Mouse (Mus musculus) lung, postnatal 0 days (tissue): ENCODE measurements at regions not wholly inside any gene's neighbourhood (a gene's known extent, or its start where the extent isn't known, plus 50 kb on each side); places are given as distances from the start of the nearest gene placed in this dataset.
A peak's percentile ranks its signal among the peaks of the same experiment; 100 is the strongest.

Experiments
- ATAC-seq: fragments of 200-750 bp; cut with Nextera tagmentation; 2 replicates; pipeline ENCODE4 v1.8.0; 2017; ENCODE audit warnings: moderate library complexity
- DNase-seq: peaks from one replicate; pipeline ENCODE4 v3.0.0-alpha.2; 2016; ENCODE audit warnings: low spot score
- H3K27ac ChIP-seq: fragments of 300-500 bp; sonication (generic); 2 replicates; pipeline ENCODE4 v1.5.1; 2014; ENCODE audit warnings: antibody characterized with exemption, mild to moderate bottlenecking, low read length, mixed read lengths
- H3K27me3 ChIP-seq: fragments of 300-500 bp; sonication (generic); replicated peaks from 2 replicates; pipeline ENCODE4 v1.6.1; 2014; ENCODE audit warnings: low read length, mixed read lengths; ENCODE audit not compliant: insufficient read depth
- H3K36me3 ChIP-seq: fragments of 300-500 bp; sonication (generic); 2 replicates; pipeline ENCODE4 v1.6.1; 2014; ENCODE audit warnings: low read length, mixed read lengths; ENCODE audit not compliant: insufficient read depth
- H3K4me1 ChIP-seq: fragments of 300-500 bp; sonication (generic); 2 replicates; pipeline ENCODE4 v1.6.1; 2014; ENCODE audit warnings: antibody characterized with exemption, low read depth, low read length, mixed read lengths; ENCODE audit not compliant: insufficient read depth
- H3K4me2 ChIP-seq: fragments of 300-500 bp; sonication (generic); replicated peaks from 2 replicates; pipeline ENCODE4 v1.6.1; 2014; ENCODE audit warnings: low read depth, mild to moderate bottlenecking, low read length, moderate library complexity, mixed read lengths
- H3K4me3 ChIP-seq: fragments of 300-500 bp; sonication (generic); 2 replicates; pipeline ENCODE4 v1.5.1; 2014; ENCODE audit warnings: low read depth, low read length
- H3K9ac ChIP-seq: fragments of 300-500 bp; sonication (generic); replicated peaks from 2 replicates; pipeline ENCODE4 v1.6.1; 2014; ENCODE audit warnings: low read depth, mild to moderate bottlenecking
- H3K9me3 ChIP-seq: fragments of 300-500 bp; sonication (generic); 2 replicates; pipeline ENCODE4 v1.6.1; 2016; ENCODE audit warnings: low read length, mixed read lengths
- CTCF ChIP-seq: IDR thresholded peaks from 2 replicates; pipeline ENCODE4 v1.5.1; 2016; ENCODE audit warnings: antibody characterized with exemption, mild to moderate bottlenecking
- EP300 ChIP-seq: IDR thresholded peaks from 2 replicates; pipeline ENCODE4 v1.6.1; 2016; ENCODE audit warnings: antibody characterized with exemption, mild to moderate bottlenecking, control low read depth
- WGBS: fragments of 180-500 bp; shearing (Covaris S2); extraction: QIAGEN DNeasy Blood & Tissue Kit; methylation state at CpG from one replicate; pipeline ENCODE4 v1.1.7; 2014; 5-methylcytosine and 5-hydroxymethylcytosine counted together

- H3K27ac ChIP-seq, result no peak overlapping the region
- no peaks in the 10 kb centered on the region for H3K4me1 ChIP-seq
- ATAC-seq, result no peak
- no peaks in the 10 kb centered on the region for H3K27me3 ChIP-seq
- no peak overlapping the region for H3K4me2 ChIP-seq
- no peak for DNase-seq
- WGBS, result 63% methylated on average over 3 of the region's 3 CpGs
- no peak overlapping the region for H3K9ac ChIP-seq
- H3K9me3 ChIP-seq, result no peaks in the 10 kb centered on the region
- no peak overlapping the region for H3K4me3 ChIP-seq
- TF ChIP-seq EP300 (no peak), CTCF (no peak)
- H3K36me3 ChIP-seq, result no peaks in the 10 kb centered on the region
These were observed 52.0 kb upstream of the Dynlrb2 start for GRCm38 (mm10) chr8:116452806-116453205.

- no peaks in the 10 kb centered on the region for H3K36me3 ChIP-seq
- 51% methylated on average over 3 of the region's 3 CpGs for WGBS
- H3K27ac ChIP-seq, result no peak overlapping the region
- no peaks in the 10 kb centered on the region for H3K9me3 ChIP-seq
- H3K4me3 ChIP-seq, result no peak overlapping the region
- no peaks in the 10 kb centered on the region for H3K27me3 ChIP-seq
- ATAC-seq, result no peak
- H3K4me2 ChIP-seq, result no peak overlapping the region
- no peak overlapping the region for H3K9ac ChIP-seq
- DNase-seq, result no peak
- TF ChIP-seq EP300, result no peak
- no peak for TF ChIP-seq CTCF
- H3K4me1 ChIP-seq, result no peaks in the 10 kb centered on the region
These were observed 53.4 kb upstream of the Dynlrb2 start for GRCm38 (mm10) chr8:116451397-116451796.

GRCm38 (mm10) chr8:116447452-116447851, 57.3 kb upstream of the Dynlrb2 start:
- Histone ChIP-seq H3K9me3 (no peaks in the 10 kb centered on the region), H3K4me3 (no peak overlapping the region), H3K27ac (no peak overlapping the region), H3K4me2 (no peak overlapping the region), H3K4me1 (no peaks in the 10 kb centered on the region), H3K36me3 (no peaks in the 10 kb centered on the region), H3K9ac (no peak overlapping the region), H3K27me3 (no peaks in the 10 kb centered on the region)
- no peak for ATAC-seq
- no peak for TF ChIP-seq CTCF
- no peak for TF ChIP-seq EP300
- WGBS, result 30% methylated on average over 2 of the region's 2 CpGs
- DNase-seq, result no peak

- Histone ChIP-seq H3K4me1 (no peaks in the 10 kb centered on the region), H3K9me3 (no peaks in the 10 kb centered on the region), H3K4me2 (no peak overlapping the region), H3K27ac (no peak overlapping the region), H3K36me3 (no peaks in the 10 kb centered on the region), H3K4me3 (no peak overlapping the region), H3K9ac (no peak overlapping the region), H3K27me3 (no peaks in the 10 kb centered on the region)
- 38% methylated on average over 2 of the region's 2 CpGs for WGBS
- TF ChIP-seq EP300 (no peak), CTCF (no peak)
- no peak for DNase-seq
- no peak for ATAC-seq
These were observed 61.9 kb upstream of the Dynlrb2 start for GRCm38 (mm10) chr8:116442827-116443226.

GRCm38 (mm10) chr8:116438895-116439294, 65.9 kb upstream of the Dynlrb2 start:
- 13% methylated on average over 7 of the region's 7 CpGs for WGBS
- H3K4me3 ChIP-seq, result no peak overlapping the region
- peak; percentile 88 for DNase-seq
- no peak overlapping the region for H3K4me2 ChIP-seq
- TF ChIP-seq CTCF (peak; percentile 95), EP300 (no peak)
- H3K4me1 ChIP-seq, result no peaks in the 10 kb centered on the region
- peak; percentile 53; the same call in 1 of the 2 replicates for ATAC-seq
- no peak overlapping the region for H3K27ac ChIP-seq
- H3K27me3 ChIP-seq, result no peaks in the 10 kb centered on the region
- H3K9me3 ChIP-seq, result no peaks in the 10 kb centered on the region
- no peaks in the 10 kb centered on the region for H3K36me3 ChIP-seq
- no peak overlapping the region for H3K9ac ChIP-seq

GRCm38 (mm10) chr8:116435268-116435980, 69.3 kb upstream of the Dynlrb2 start:
- DNase-seq, result no peak

More at GRCm38 (mm10) chr8:116435268-116435980, 69.3 kb upstream of the Dynlrb2 start:
- Histone ChIP-seq H3K9ac (no peak overlapping the region), H3K27ac (no peak overlapping the region), H3K36me3 (no peaks in the 10 kb centered on the region), H3K9me3 (no peaks in the 10 kb centered on the region), H3K4me3 (no peak overlapping the region), H3K4me2 (no peak overlapping the region), H3K27me3 (no peaks in the 10 kb centered on the region), H3K4me1 (no peaks in the 10 kb centered on the region)
- TF ChIP-seq EP300, result no peak
- TF ChIP-seq CTCF, result no peak
- no peak for ATAC-seq
- WGBS, result 55% methylated on average over 15 of the region's 15 CpGs
